Mouse (Mus musculus): ENCODE measurements around the gene Sfpq.

- TF ChIP-seq CTCF (IDR thresholded peaks at IDR 0.05; ENCODE audit: extremely low read depth, insufficient read depth, low read length), result no peak
- TF ChIP-seq POLR2A (IDR thresholded peaks at IDR 0.05; ENCODE audit: extremely low read depth, insufficient read depth, low read length), result no peak
Observed at GRCm38 (mm10) chr4:127085761-127086160, 64.6 kb downstream of the Sfpq start.
